18 mouse cellular contexts compared by ENCODE assay signal in the genomic region with DNA sequence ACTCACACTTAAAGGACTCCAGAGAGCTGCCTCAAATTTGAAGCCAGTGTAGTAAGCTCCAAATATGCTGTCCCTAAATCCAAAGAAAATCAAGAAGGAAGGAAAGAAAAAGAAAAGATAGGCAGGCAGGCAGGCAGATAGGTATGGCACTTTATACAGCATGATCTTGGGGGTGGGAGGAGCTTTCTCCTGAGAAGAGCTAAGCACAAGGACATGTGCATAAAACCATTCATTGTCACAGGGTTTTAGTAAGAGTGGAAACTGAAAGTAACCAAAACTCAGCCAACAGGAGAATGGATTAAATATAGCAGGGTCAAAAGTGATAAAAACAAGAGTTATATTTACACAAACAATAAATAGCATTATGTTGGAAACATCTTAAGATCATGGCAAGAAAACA. TPM values are rescaled to one million over a fixed set of nuclear protein-coding genes. Genes with fewer than 3 reads are reported as not detected.
A peak's percentile ranks its signal among the peaks of the same experiment; 100 is the strongest.
DNase-seq lines count a peak whose midpoint lies in the region; ATAC-seq and TF ChIP-seq lines count a peak whose summit lies in the region.
"Had no signal": no experiment of that assay in that cellular context is flagged by ENCODE, and none has a peak within 500 bp of the region (broad histone marks: within the 10 kb centered on the region; RNA-seq: fewer than 3 reads in every experiment).

No protein-coding gene starts in this region.

- H3K36me3 ChIP-seq in liver, adult 2 months (ENCODE audit: control insufficient read depth, insufficient read depth, low read length): no peaks in the 10 kb centered on the region
- H3K36me3 ChIP-seq in liver, postnatal 0 days (replicated peaks; ENCODE audit: insufficient read depth, low read length): no peaks in the 10 kb centered on the region
- H3K36me3 ChIP-seq in CH12.LX (replicated peaks in 1 of 2; ENCODE audit: control insufficient read depth in 1 of 2, insufficient read depth in 1 of 2, low read length in 1 of 2): peaks cover 0 to 15% of the 10 kb centered on the region in 2 experiments
- H3K36me3 ChIP-seq in splenic B cell, adult 2 months (ENCODE audit: control insufficient read depth, insufficient read depth, low read length, poor library complexity, severe bottlenecking): no peaks in the 10 kb centered on the region
- H3K36me3 ChIP-seq in midbrain, embryonic 14.5 days (ENCODE audit: control insufficient read depth, insufficient read depth, low read length): no peaks in the 10 kb centered on the region
- H3K36me3 ChIP-seq: embryonic facial prominence, embryonic 12.5 days; forebrain, embryonic 15.5 days; heart, embryonic 15.5 days; midbrain, embryonic 13.5 days had no signal

- TF ChIP-seq CTCF in liver, adult 2 months (IDR thresholded peaks at IDR 0.05; ENCODE audit: low read depth, low read length): no peak
- no peak for TF ChIP-seq CTCF in liver, postnatal 0 days (IDR thresholded peaks at IDR 0.05; ENCODE audit: low read depth)
- TF ChIP-seq CTCF in CH12.LX (conservative IDR thresholded peaks at IDR 0.05 in 1 of 2, IDR thresholded peaks at IDR 0.05 in 1 of 2; ENCODE audit: low read depth in 2 of 2, low read length in 2 of 2): no peak

- no peak overlapping the region for H3K27ac ChIP-seq in liver, adult 2 months (replicated peaks; ENCODE audit: insufficient read depth, low read depth, low read length)
- no peak overlapping the region for H3K27ac ChIP-seq in liver, postnatal 0 days (ENCODE audit: low read depth)
- no peak overlapping the region for H3K27ac ChIP-seq in CH12.LX (ENCODE audit: insufficient read depth, low read depth)
- no peak overlapping the region for H3K27ac ChIP-seq in midbrain, embryonic 14.5 days (replicated peaks; ENCODE audit: low read depth, low read length)
- H3K27ac ChIP-seq: embryonic facial prominence, embryonic 12.5 days; forebrain, embryonic 15.5 days; heart, embryonic 15.5 days; midbrain, embryonic 13.5 days had no signal

- in situ Hi-C loops in CH12.LX (cut with MboI; ENCODE audit: low pct_ligation_motif_present, low pct_unique_long_range_greater_than_20kb, low sequenced_read_pairs): no loop called here

- no peak for TF ChIP-seq EP300 in liver, postnatal 0 days (IDR thresholded peaks at IDR 0.05; ENCODE audit: low read depth)
- no peak for TF ChIP-seq EP300 in CH12.LX (IDR thresholded peaks at IDR 0.05; ENCODE audit: low read length)

- peaks cover 21% of the 10 kb centered on the region for H3K79me2 ChIP-seq in liver, adult 2 months (ENCODE audit: control insufficient read depth, insufficient read depth, low read length)
- peaks cover 51% of the 10 kb centered on the region for H3K79me2 ChIP-seq in CH12.LX (replicated peaks; ENCODE audit: control insufficient read depth, extremely low read depth, insufficient read depth, poor library complexity, severe bottlenecking)

- no peak overlapping the region for H3K9ac ChIP-seq in liver, adult 2 months (ENCODE audit: low read depth, low read length)
- no peak overlapping the region for H3K9ac ChIP-seq in liver, postnatal 0 days (replicated peaks)
- no peak overlapping the region for H3K9ac ChIP-seq in CH12.LX (ENCODE audit: insufficient read depth, low read depth)
- H3K9ac ChIP-seq in midbrain, embryonic 14.5 days (replicated peaks; ENCODE audit: low read length): no peak overlapping the region
- H3K9ac ChIP-seq: embryonic facial prominence, embryonic 12.5 days; forebrain, embryonic 15.5 days; heart, embryonic 15.5 days; midbrain, embryonic 13.5 days had no signal

- H3K27me3 ChIP-seq in liver, adult 2 months (ENCODE audit: control insufficient read depth, insufficient read depth, low read length): no peaks in the 10 kb centered on the region
- H3K27me3 ChIP-seq in liver, postnatal 0 days (ENCODE audit: insufficient read depth, low read length): no peaks in the 10 kb centered on the region
- no peaks in the 10 kb centered on the region for H3K27me3 ChIP-seq in CH12.LX (replicated peaks)
- no peaks in the 10 kb centered on the region for H3K27me3 ChIP-seq in splenic B cell, adult 2 months (ENCODE audit: control insufficient read depth, insufficient read depth, low read length, poor library complexity, severe bottlenecking)
- H3K27me3 ChIP-seq in midbrain, embryonic 14.5 days (ENCODE audit: control insufficient read depth, insufficient read depth, low read length): no peaks in the 10 kb centered on the region
- H3K27me3 ChIP-seq: embryonic facial prominence, embryonic 12.5 days; forebrain, embryonic 15.5 days; heart, embryonic 15.5 days; midbrain, embryonic 13.5 days had no signal

- ATAC-seq in liver, postnatal 0 days: no peak
- ATAC-seq in inflammation-experienced regulatory T-cells, adult 6 months: peak; percentile 52
- no peak for ATAC-seq in midbrain, embryonic 14.5 days (ENCODE audit: low FRiP score, low TSS enrichment)
- ATAC-seq: forebrain, embryonic 15.5 days; midbrain, embryonic 13.5 days had no signal

- no peak overlapping the region for H3K4me2 ChIP-seq in liver, postnatal 0 days (ENCODE audit: low read depth, low read length)
- no peak overlapping the region for H3K4me2 ChIP-seq in CH12.LX (ENCODE audit: insufficient read depth, low read depth, poor library complexity, severe bottlenecking)
- no peak overlapping the region for H3K4me2 ChIP-seq in midbrain, embryonic 14.5 days (ENCODE audit: low read length)
- H3K4me2 ChIP-seq: embryonic facial prominence, embryonic 12.5 days; forebrain, embryonic 15.5 days; heart, embryonic 15.5 days; midbrain, embryonic 13.5 days had no signal

- dilution Hi-C loops in CH12.LX (cut with MboI; ENCODE audit: extremely low pct_ligation_motif_present, extremely low pct_unique_long_range_greater_than_20kb, low sequenced_read_pairs): no loop called here

- no peaks in the 10 kb centered on the region for H3K9me3 ChIP-seq in liver, postnatal 0 days (ENCODE audit: low read length)
- H3K9me3 ChIP-seq in CH12.LX (replicated peaks; ENCODE audit: low read length): no peaks in the 10 kb centered on the region
- no peaks in the 10 kb centered on the region for H3K9me3 ChIP-seq in midbrain, embryonic 14.5 days (ENCODE audit: control insufficient read depth, low read length)
- H3K9me3 ChIP-seq: embryonic facial prominence, embryonic 12.5 days; forebrain, embryonic 15.5 days; heart, embryonic 15.5 days; midbrain, embryonic 13.5 days had no signal

- TF ChIP-seq POLR2A in liver, adult 2 months (IDR thresholded peaks at IDR 0.05; ENCODE audit: extremely low read depth, insufficient read depth, low read length): no peak
- no peak for TF ChIP-seq POLR2A in CH12.LX (IDR thresholded peaks at IDR 0.05; ENCODE audit: low read depth, low read length)

- no peak overlapping the region for H3K4me3 ChIP-seq in liver, adult 2 months (ENCODE audit: insufficient read depth, low read depth, low read length)
- H3K4me3 ChIP-seq in liver, postnatal 0 days (ENCODE audit: low read depth, low read length): no peak overlapping the region
- H3K4me3 ChIP-seq in CH12.LX (replicated peaks in 1 of 3; ENCODE audit: low read depth in 2 of 3, low read length in 2 of 3, poor library complexity in 1 of 3): no peak overlapping the region
- H3K4me3 ChIP-seq in midbrain, embryonic 14.5 days (replicated peaks; ENCODE audit: low read depth, low read length): no peak overlapping the region
- H3K4me3 ChIP-seq: embryonic facial prominence, embryonic 12.5 days; forebrain, embryonic 15.5 days; heart, embryonic 15.5 days; midbrain, embryonic 13.5 days had no signal

- peak; percentile 62 for DNase-seq in liver, adult 2 months (ENCODE audit: extremely low read depth, low read depth, low spot score)
- DNase-seq in liver, postnatal 0 days: no peak
- DNase-seq in CH12.LX (ENCODE audit: extremely low read depth): peak; percentile 51
- peak; percentile 42 for DNase-seq in splenic B cell, adult 2 months (ENCODE audit: low read depth, low spot score)
- DNase-seq in midbrain, embryonic 14.5 days: no peak
- DNase-seq in frontal cortex, postnatal 36 days (ENCODE audit: low spot score in 2 of 2): no peak
- DNase-seq: cerebellum, adult 9-10 months; heart, adult 18-20 months; kidney, postnatal 25 days; layer of hippocampus, adult 9-11 months; right cerebral cortex, postnatal 25 days; thymus, postnatal 25 days had no signal

- TF ChIP-seq RAD21 in CH12.LX (IDR thresholded peaks at IDR 0.05; ENCODE audit: low read depth, low read length): no peak

- H3K4me1 ChIP-seq in liver, adult 2 months (ENCODE audit: control insufficient read depth, insufficient read depth, low read length): peaks cover 9% of the 10 kb centered on the region
- H3K4me1 ChIP-seq in liver, postnatal 0 days (ENCODE audit: insufficient read depth): peaks cover 9% of the 10 kb centered on the region; the same call in 1 of the 2 replicates
- peaks cover 0 to 47% of the 10 kb centered on the region in 2 experiments; a peak in 2 of 4 replicates for H3K4me1 ChIP-seq in CH12.LX (ENCODE audit: control insufficient read depth in 1 of 2, insufficient read depth in 2 of 2)
- H3K4me1 ChIP-seq in midbrain, embryonic 14.5 days (ENCODE audit: control insufficient read depth, insufficient read depth, low read length): no peaks in the 10 kb centered on the region
- H3K4me1 ChIP-seq: midbrain, embryonic 13.5 days had no signal

TF ChIP-seq in CH12.LX, 34 proteins besides CTCF, POLR2A, EP300 and RAD21 (continues in another document):
- TF ChIP-seq TBP (conservative IDR thresholded peaks at IDR 0.05; ENCODE audit: low read depth, low read length) (no peak), HCFC1 (IDR thresholded peaks at IDR 0.05; ENCODE audit: low read depth, low read length) (no peak), ZC3H11A (IDR thresholded peaks at IDR 0.05; ENCODE audit: low read depth, low read length) (no peak), UBTF (IDR thresholded peaks at IDR 0.05; ENCODE audit: low read depth, low read length) (no peak), MXI1 (IDR thresholded peaks at IDR 0.05; ENCODE audit: low read depth, low read length) (no peak)

RNA-seq across cellular contexts. Expression of gene Ecpas, which starts 14.2 kb away (rescaled TPM):
- 53.3 and 56.9 TPM in 2 replicates for total RNA-seq in liver, adult 2 months (2014; rRNA removed)
- 10.8 and 12.2 TPM in 2 replicates for polyA plus RNA-seq in liver, adult 2 months (2012; rRNA removed)
- 9.1 and 13.0 TPM in 2 replicates for polyA plus RNA-seq in liver, postnatal 0 days (2015; fragmentation: Nextera tagmentation; extraction: Ambion mirVana)
- 44.2 and 45.2 TPM in 2 replicates for total RNA-seq in CH12.LX (2012; rRNA removed)
- 44.2 and 47.5 TPM in 2 replicates for total RNA-seq in CH12.LX (2014; rRNA removed)
- polyA plus RNA-seq in CH12.LX (2012; ENCODE audit: insufficient read length, low read depth): 66.5 and 67.4 TPM in 2 replicates
- 10 to 100 TPM; 20.8 to 32.6 (median 31.2) TPM for polyA plus RNA-seq in inflammation-experienced regulatory T-cells, adult 6 months (2017; shearing (Covaris generic))
- polyA plus RNA-seq in midbrain, embryonic 14.5 days (2014; fragmentation: Nextera tagmentation; extraction: Ambion mirVana): 39.8 and 55.0 TPM in 2 replicates

RNA-seq across cellular contexts. Expression of gene Zkscan16, which starts 45.1 kb away (rescaled TPM):
- not detected in 2 replicates for total RNA-seq in liver, adult 2 months (2014; rRNA removed)
- not detected in 2 replicates for polyA plus RNA-seq in liver, adult 2 months (2012; rRNA removed)
- polyA plus RNA-seq in liver, postnatal 0 days (2015; fragmentation: Nextera tagmentation; extraction: Ambion mirVana): 0.06 TPM in 1 of 2 replicates, not detected in the other
- total RNA-seq in CH12.LX (2012; rRNA removed): not detected in 2 replicates
- not detected in 2 replicates for total RNA-seq in CH12.LX (2014; rRNA removed)
- polyA plus RNA-seq in CH12.LX (2012; ENCODE audit: insufficient read length, low read depth): not detected in 2 replicates
- not detected for polyA plus RNA-seq in inflammation-experienced regulatory T-cells, adult 6 months (2017; shearing (Covaris generic))
- 2.2 and 2.6 TPM in 2 replicates for polyA plus RNA-seq in midbrain, embryonic 14.5 days (2014; fragmentation: Nextera tagmentation; extraction: Ambion mirVana)
- total RNA-seq: hematopoietic stem cell, adult 5-6 weeks had no signal

Comparison
In these comparisons a context has a peak if more than half of its experiments do, and no peak if none do; other contexts are left out.
1. DNase-seq: peak in liver, adult 2 months (single experiment), CH12.LX (single experiment) and splenic B cell, adult 2 months (single experiment); none in liver, postnatal 0 days (single experiment), midbrain, embryonic 14.5 days (single experiment) and frontal cortex, postnatal 36 days (0 of 2).